Mouse (Mus musculus): ENCODE data around the gene Oprd1.

The Oprd1 gene

DNA sequence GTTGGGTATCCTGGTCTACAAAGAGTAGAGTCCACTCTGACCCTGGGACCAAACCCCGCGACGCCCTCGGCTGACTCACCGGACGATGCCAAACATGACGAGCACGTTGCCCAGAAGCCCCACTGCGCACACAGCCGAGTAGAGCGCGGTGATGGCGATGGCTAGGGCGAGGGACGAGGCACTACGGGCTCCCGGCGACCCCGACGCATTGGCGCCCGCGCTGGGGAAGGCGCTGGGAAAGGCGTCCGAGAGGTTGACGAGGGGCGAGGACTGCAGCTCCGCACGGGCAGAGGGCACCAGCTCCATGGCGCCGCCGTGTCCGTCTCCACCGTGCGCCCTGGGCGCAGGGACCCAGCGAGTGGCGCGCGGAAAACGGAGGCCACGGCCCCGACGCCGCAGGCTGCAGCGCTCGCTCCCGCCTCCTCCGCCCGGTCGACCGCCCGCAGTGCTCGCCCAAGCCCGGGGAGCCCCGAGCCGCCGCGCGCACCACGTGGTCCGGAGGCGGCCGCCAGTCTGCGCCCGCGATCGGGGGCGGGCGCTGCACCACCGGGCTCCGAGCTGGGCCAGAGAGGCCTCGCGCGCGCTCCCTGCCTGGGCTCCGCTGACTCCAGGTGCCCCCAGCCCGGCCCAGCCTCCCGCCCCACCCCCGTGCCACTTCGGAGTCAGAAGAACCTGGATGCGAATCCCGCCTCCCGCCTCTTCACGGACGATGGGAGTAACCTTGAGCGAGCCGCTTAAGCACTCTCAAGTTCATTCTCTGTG is at the start of gene Oprd1:
Gene Oprd1, minus strand, starts transcription at position 407 of the 762 bp plus-strand sequence.
- no peak for DNase-seq (ENCODE audit: low spot score in 2 of 2)

DNA sequence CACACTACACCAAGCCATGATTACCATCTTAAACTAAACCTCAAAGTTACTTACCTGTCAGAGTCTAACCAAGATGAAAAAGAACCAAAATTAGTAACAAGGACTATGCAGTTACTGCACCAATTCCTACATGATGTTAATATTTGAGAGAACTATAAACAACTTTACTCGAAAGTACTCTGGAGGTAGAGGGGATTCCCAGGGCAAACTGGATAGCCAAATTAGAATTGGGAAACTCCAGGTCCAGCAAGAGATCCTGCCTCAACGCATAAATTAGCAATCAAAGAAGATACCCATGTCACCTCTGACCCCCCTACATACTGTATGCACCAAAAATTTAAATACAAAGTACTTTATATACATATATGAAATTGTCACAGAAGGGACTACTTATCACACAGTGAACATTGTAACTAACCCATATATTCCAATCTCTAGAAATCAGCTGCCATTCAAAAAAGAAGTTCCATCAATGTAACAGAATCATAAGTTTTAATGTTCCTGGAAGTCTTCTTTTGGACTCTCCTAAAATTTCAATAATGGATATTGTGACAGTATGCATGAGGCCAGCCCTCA is 43.6 kb upstream of the Oprd1 start:
- no peak for DNase-seq (ENCODE audit: low spot score in 2 of 2)

DNA sequence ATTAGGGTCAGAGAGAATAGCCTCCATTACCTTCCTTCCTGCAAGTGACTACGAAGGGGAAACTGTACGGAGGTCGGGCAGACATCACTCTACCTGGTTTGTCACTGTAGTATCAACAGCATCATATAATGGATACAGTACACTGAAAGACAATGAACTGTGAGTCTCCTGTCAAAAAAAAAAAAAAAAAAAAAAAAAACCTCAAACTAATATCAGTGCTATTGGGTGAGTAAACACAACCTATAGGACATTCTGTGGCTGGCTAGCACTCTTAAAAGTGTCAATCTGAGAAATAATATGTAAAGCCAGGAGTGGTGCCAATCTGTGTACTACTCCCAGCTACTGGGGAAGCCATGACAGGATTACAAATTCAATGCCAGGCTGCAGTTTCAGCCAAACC is 38.9 kb upstream of the Oprd1 start:
- no peak for DNase-seq (ENCODE audit: low spot score in 2 of 2)

DNA sequence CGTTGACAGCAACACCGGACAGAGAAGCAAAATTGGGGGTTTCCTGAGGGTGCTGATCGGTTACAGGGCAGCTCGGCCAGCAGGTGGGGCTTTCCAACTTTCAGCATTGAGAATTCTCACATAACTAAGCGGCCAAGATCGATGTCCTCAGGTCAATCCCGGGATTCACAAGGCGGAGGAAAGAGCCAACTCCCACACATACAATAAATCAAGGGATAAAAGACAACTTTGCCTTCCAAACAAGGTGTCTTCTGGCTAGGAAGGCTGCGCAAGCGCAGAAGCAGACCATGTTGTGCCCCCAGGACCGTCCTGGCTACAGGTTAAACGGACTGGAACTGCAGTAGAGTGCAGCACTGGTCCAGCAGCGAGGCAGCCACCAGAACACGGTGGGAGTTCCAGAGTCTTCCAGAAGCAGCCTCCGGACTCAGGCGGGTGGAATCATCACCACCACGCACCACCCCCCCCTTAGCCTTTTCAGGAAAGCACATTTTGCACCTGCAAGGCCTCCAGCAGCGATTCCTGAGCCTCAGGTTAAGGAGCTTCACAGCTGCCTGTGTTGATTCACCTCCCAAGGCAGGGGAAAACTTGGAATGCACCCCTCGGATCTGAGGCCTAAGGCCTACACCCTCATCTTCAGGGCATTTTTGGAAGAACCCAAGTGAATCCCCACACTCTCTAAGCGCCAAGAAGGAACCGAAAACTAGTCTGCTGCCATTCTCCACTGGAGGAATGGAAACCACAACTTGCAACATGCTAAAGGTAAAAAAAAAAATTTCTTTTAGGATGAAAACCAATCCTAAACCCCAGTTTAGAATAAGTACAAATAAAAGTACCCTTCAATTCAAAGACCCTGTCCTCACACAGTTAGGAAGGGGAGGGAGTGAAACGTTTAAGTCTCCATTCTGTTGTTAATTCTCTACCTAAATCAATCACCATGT is 37.7 kb upstream of the Oprd1 start:
- DNase-seq (ENCODE audit: low spot score in 2 of 2) = no peak

DNA sequence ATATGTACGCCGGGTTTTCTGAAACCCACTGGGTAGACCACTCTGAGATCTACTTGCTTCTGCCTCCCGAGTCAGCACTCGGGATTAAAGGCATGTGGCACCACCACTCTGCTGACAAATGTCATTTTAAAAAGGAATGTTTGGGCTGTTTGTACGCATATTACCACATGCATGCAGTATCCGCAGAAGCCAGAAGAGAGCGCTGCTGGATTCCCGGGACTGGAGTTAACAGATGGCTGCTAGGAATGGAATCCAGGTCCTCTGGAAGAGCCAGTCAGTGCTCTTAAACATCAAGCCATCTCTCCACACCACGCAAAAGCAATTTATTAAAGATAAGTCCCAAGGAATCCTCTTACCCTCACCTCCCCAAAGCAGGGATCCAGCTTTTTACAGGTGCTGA is 36.4 kb upstream of the Oprd1 start:
- DNase-seq (ENCODE audit: low spot score in 2 of 2) = peak; percentile 38 to 77

DNA sequence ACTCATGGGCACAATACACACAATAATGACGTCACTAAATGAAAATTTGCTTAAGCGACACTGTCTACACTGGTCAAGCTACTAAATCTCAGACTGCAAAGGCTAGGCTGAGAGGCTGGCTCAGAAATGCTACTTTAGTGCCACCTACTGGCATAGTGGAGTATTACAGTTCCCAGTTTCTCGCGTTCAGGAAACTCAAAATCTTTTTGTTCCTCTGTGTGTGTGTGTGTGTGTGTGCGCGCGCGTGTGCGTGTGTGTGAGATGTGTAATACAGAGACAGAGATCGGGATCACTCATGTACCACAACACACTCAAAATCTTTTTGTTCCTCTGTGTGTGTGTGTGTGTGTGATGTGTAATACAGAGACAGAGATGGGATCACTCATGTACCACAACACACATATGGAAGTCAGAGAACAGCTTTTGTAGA is 34.4 kb upstream of the Oprd1 start:
- peak; percentile 64 to 84 for DNase-seq (ENCODE audit: low spot score in 2 of 2)

DNA sequence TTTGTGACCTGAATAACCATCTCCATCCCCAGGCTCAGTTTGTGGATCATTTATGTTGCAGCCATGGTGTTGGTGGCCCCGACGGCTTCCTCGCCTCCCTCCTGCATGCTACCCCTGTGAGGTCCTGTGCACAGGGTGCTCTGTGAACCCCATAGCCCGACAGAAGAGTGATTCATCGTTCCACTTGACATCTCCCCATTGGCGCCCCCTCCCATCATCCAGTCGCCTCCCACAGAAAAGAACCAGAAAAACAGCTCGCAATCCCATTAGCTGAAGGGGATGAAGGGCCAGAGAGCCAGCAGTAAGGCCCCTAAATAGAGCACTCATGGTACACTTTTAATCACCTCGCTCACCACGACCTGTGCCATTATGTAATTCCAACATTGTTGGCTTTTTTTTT is 32.2 kb upstream of the Oprd1 start:
- peak in 1 of 2 experiments; percentile 51 for DNase-seq (ENCODE audit: low spot score in 2 of 2)

DNA sequence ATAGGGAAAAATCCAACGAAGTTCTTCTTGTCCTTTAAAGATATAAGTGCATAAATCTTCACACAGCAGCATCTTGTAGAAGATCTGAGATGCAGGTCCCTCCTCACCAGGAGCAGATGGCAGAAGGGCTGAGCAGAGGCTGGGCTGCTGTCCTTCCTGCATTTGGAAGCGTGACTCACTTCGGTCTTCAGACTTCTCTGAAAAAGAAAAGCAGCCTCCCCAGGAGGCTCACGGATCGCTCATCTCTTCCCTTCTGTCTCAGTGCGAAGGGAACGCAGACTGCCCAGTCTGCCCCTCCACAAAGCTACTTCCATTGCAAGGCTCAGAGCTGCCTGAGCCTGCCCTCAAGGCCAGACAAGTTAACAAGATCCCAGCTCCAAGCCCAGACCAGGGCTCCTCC is 26.6 kb upstream of the Oprd1 start:
- no peak for DNase-seq (ENCODE audit: low spot score in 2 of 2)

DNA sequence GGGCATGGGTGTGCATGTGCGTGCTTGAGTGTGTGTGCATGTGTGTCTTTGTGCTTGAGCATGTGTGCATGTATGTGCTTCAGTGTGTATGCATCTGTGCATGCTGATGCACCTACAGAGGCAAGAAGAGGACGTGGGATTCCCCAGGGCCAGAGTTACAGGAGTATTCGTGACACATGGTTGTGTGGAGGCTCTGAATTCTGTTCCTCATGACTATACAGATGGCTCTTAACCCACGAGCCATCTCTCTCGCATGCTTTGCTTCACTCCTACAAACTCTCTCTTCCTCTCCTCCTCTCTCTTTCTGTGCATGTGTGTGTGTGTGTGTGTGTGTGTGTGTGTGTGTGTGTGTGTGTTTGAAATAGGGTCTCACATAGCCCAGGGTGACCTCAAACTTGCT is 25.5 kb upstream of the Oprd1 start:
- DNase-seq (ENCODE audit: low spot score in 2 of 2) = no peak

DNA sequence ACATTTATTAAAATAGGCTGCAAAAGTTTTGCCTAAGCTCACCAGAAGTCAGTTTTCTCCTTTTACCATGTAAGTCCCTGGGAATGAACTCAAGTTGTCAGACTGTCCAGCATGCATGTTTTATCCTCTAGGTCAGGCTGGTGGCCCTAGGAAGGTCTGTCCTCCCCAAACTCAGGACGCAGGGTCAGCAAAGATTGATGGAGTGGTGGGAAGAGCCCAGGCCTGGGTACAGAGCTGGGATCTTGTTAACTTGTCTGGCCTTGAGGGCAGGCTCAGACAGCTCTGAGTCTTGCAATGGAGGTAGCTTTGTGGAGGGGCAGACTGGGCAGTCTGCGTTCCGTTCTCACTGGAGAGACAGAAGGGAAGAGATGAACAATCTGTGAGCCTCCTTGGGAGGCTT is 25.0 kb upstream of the Oprd1 start:
- no peak for DNase-seq (ENCODE audit: low spot score in 2 of 2)

DNA sequence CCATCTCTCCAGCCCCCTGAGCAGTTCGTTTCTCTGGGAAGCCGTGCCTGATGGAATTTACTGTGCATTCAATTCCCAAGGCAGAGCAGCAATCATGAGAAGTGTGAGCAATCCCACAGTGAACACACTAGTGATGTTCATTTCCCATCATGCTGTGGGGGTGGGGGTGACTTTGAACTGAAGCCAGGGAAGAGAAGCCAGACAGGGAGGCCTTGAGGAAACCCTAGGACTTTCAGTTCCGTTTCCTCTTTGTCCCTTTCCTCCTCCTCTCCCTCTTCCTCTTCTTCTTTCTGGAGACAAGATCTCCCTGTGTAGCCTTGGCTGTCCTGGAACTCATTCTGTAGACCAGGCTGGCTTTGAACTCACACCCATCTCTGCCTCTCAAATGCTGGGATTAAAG is 23.1 kb upstream of the Oprd1 start:
- DNase-seq (ENCODE audit: low spot score in 2 of 2) = no peak

DNA sequence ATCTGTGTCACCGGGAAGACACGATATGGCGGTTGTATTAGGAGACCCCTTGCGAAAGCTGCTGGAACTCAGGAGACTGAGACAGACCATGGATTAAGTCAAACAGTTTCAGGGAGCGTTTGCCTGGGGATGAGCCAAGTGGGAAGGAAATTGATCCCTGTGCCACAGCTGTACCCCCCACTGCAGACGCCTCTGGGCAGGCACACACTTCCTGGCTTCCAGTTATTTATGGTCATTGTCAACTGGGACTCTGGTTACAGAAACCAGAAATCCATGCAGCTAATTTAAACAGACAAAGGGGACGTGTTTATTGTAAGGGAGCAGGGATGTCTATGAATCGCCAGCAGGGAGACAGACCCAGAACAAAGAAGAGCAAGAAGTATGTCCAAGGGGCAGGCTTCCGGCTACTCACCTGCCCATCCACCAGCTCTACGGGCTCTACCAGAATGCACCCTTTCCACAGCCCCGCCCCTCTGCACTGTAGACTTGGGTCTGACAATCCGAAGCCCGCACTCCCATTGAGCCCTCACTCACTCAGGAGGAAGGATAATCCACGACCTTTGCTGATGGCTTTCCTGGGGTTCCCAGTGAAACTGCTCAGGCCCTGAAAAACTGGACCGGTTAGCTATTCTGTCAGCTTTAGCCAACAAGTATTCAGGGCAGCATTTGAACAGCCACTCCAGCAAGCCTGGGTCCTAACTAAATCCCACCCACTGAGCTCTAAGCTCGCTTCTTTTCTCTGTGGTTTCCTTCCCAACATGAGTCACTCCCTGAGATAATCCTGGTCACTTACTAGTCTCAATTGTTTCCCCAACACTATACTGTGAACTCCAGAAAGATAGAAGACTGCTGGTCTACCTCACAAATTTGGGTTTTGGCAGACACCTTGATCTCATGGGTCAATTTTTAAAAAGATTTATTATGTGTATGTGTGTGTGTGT is 22.3 kb upstream of the Oprd1 start:
- DNase-seq (ENCODE audit: low spot score in 2 of 2) = no peak

DNA sequence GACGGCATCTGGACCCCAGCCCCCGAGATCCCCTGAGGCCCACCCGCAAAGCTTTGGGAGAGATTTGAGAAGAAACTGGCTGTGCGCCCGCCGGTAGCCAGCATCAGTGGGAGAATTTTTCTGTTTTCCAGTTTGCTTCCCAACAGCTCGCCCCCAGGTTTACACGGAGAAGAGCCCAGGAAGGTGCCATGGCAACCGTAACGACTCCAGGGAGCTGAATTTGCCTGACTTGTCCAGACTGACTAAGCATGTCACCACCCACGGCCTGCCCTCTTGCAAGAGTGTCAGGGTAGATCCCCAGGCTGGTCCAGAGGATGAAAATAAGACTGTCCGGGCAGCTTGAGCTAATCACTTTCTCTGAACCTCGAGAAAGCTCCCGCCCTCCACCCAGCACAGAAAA is 21.4 kb upstream of the Oprd1 start:
- no peak for DNase-seq (ENCODE audit: low spot score in 2 of 2)

DNA sequence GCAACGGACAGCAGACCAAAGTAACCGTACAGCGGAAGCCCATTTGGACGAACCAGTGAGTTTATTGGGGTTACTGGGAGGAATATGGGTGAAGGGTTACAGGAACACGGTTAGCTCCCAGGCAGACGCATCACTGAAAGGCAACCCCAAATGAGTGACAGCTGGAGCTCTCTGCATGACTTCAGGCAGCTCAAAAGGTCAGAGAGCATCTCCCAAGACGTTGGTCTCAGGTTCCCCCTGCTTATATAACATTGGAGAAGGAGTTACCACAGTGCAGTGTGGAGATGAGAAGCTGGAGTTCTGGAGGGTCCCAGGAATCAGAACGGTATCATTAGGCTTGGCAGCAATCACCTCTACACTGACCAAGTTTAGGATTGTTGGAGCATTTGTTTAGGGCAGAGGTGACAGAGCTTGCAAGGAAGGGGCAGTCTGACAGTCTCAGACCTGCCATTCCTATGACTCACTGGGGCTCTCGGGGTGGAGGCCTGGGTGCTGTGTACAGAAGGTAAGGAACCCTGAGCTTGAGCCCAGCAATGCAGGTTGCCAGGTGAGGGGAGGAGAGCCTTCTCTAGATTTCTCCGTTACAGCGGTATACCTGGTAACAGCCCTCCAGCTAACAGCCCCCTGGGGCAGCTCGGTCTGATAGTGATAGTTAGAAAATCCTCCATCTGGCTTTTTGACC is 12.8 kb upstream of the Oprd1 start:
- no peak for DNase-seq (ENCODE audit: low spot score in 2 of 2)

DNA sequence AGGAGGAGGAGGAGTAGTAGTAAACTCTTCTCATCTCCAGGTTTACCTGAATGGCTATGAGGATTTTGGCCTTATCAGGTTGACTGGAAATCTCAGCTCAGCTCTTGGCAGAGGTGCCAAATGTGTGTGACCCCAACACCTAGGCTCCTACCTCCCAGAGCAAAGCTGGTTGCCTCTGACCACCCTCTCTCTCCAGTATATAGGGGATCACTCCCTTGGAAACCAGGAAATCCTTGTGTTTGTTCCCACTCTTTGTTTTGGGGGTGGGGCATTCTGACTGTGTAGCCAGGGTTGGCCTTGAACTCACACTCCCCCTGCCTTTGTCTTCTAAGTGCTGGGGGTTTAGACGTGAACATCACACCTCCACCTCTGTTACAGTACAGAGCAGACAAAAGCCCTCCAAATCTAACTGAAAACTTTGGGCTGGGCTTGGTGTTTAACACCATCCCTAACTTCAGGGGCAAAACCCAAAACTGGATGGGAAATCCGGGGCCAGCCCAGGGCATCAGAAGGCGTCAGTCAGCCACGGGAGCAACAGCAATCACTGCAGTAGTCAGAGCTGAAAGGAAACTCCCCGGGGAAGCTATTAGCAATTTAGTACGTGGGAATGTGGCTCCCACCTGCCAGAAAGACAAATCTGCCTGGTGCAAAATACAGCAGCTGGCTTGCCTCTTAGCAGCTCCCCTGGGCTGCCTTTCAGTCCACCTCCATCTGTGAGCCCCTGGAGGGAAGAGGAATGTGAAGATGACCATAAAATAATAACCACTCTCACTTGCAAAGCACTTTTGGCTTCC is 10.8 kb upstream of the Oprd1 start:
- no peak for DNase-seq (ENCODE audit: low spot score in 2 of 2)

DNA sequence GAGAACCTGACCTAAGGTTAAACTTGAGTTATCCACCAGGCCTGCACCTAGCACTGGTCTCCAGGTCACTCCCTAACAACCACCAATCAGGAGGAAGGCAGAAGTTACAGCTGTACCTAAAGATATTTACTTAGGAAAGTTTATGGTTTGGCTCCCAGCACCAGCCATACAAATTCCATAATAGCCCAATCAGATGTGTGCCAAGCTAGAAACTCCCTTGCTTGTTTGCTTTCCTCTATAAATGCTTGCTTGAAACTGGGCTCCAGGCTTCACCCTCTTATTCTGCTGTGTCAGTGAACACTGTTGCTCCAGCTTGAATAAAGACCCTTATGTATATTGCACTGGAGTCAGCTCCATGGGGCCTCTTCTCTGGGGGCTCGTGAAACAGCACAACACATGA is 7.4 kb upstream of the Oprd1 start:
- no peak for DNase-seq (ENCODE audit: low spot score in 2 of 2)

DNA sequence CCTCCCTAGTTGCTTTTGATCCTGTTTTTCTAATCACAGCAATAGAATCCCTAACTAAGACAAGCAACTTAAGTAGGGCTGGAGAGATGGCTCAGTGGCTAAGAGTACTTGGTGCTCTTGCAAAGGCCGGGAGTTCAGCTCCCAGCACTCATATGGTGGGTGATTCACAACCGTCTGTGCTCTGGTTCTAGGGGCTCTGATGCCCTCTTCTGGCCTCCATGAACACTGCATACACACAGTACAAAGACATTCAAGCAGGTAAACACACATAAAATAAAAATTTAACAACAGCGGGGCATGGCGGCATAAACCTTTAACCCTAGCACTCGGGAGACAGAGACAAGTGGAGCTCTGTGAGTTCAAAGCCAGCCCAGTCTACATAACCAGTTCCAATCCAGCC is 1.9 kb upstream of the Oprd1 start:
- no peak for DNase-seq (ENCODE audit: low spot score in 2 of 2)

DNA sequence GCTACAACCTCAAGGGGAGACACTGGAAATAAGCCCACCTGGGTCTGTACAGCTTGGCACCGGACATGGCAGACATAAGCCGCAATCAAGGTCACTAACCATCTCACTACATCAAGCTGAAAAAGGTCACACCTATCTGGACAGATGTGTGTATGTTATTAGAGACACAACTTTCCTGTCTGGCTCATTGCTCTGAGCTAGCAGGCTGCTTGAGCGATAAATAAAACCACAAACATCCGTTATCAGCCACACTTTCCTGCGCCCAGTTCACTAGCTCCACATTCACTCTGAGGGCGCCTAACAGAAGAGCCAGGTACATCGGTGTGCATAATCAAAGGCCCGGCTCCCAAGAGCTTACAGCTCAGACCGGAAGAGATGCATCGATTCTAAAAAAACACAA is 806 bp upstream of the Oprd1 start:
- no peak for DNase-seq (ENCODE audit: low spot score in 2 of 2)

DNA sequence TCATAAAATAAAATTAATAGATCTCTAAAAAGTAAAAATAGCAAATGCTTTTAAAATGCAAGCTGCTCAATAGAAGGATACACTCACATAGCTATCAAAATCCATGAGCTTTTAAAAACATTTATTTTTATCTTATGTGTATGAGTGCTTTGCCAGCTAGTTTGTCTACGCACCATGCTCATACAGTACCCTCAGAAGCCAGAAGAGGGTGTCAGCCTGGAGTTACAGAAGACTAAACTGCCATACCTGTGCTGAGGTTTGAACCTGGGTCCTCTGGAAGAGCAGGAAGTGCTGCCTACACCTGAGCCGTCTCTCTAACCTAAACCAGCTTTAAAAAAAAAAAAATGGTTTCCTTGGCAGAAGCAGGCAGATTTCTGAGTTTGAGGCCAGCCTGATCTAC is 5.6 kb downstream of the Oprd1 start:
- no peak for DNase-seq (ENCODE audit: low spot score in 2 of 2)

DNA sequence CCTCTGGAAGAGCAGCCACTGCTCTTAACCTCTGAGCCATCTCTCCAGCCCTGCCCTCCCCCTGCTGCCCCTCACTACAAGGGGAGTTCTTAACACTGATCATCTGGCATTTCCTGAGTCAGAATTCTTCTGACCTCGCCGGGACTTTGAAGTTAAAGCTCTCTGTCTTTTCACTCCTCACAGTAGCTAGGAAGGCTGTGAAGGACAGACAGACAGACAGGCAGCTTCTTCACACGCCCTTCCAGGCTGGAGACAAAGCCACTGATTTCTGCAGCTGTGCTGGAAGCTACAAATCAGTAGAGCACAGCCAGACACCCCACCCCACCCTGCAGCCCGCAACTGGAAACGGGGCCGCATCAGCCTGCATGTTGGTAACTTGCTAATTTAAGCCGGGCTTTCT is 7.3 kb downstream of the Oprd1 start:
- no peak for DNase-seq (ENCODE audit: low spot score in 2 of 2)
